Mouse (Mus musculus): ENCODE results near the gene Omt2a. TPM values are rescaled to one million over a fixed set of nuclear protein-coding genes. Genes with fewer than 3 reads are reported as not detected.
"Not testable (repeated sequence)": the region's sequence is repeated elsewhere in the genome, so short reads cannot be mapped to it uniquely, and the experiment has no call there.

Omt2a gene
- total RNA-seq, 1 experiment = 0.31 TPM

DNA sequence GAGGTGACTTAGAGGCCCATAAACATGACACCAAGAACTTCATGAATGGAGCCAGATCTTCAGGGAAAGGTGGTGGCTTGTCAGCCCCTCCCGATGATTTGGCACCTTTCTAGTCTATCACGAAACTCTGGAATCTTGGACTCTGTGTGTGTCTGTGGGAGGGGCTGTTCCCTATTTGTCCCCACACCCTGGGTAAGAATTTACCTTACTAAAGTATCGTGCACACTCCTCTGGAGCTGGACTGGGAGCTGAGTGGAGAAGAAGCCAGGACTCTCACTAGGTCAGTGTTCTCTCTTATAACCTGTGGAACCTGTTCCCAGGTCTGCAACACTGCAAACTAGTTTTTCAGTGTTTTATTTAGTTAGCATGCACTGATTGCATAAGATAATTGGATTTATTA, 24.9 kb downstream of the Omt2a start, which contains the start of gene Gm10639:
Gene Gm10639 (plus strand): TSS at position 201 of the 400 bp plus-strand sequence.
- not testable (repeated sequence) for H3K36me3 ChIP-seq (ENCODE audit: control insufficient read depth, insufficient read depth, low read length, poor library complexity, severe bottlenecking)

DNA sequence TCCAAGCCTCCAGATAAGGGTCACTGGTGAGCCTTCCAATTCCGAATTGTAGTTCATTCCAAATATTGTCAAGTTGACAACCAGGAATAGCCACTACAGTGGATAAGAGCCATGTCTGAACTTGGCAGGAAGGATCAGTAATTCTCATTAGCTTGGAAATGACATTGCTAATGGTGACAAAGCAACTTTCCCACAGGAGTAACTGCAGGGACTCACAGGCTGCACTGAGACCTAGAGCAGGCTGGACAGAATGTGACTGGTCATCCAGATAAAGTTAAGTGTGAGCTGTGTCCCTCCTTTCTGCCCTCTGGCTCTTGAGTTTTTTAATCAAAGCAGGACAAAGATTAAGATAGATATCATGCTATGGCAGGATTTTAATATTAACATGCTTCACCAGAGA, 25.5 kb downstream of the Omt2a start:
- in situ Hi-C loops (cut with MboI; ENCODE audit: low sequenced_read_pairs in 2 of 2, unreplicated experiment in 2 of 2) = not testable (repeated sequence)

More for the DNA sequence above, 24.9 kb downstream of the Omt2a start, which contains the start of gene Gm10639:
- H3K9ac ChIP-seq (ENCODE audit: insufficient read depth, low read depth, low read length, poor library complexity, severe bottlenecking); DNase-seq (ENCODE audit: low read depth, low spot score); H3K9me3 ChIP-seq (ENCODE audit: control insufficient read depth, insufficient read depth, low read depth, low read length); H3K27ac ChIP-seq (ENCODE audit: insufficient read depth, low read depth, low read length, poor library complexity, severe bottlenecking); in situ Hi-C loops (cut with MboI; ENCODE audit: low sequenced_read_pairs in 2 of 2, unreplicated experiment in 2 of 2); H3K4me1 ChIP-seq (ENCODE audit: control insufficient read depth in 2 of 2, insufficient read depth in 2 of 2, low read length in 2 of 2, poor library complexity in 1 of 2); H3K4me3 ChIP-seq (ENCODE audit: insufficient read depth in 1 of 2, low read depth in 1 of 2, low read length in 2 of 2, poor library complexity in 1 of 2, severe bottlenecking in 1 of 2): not testable (repeated sequence)

DNA sequence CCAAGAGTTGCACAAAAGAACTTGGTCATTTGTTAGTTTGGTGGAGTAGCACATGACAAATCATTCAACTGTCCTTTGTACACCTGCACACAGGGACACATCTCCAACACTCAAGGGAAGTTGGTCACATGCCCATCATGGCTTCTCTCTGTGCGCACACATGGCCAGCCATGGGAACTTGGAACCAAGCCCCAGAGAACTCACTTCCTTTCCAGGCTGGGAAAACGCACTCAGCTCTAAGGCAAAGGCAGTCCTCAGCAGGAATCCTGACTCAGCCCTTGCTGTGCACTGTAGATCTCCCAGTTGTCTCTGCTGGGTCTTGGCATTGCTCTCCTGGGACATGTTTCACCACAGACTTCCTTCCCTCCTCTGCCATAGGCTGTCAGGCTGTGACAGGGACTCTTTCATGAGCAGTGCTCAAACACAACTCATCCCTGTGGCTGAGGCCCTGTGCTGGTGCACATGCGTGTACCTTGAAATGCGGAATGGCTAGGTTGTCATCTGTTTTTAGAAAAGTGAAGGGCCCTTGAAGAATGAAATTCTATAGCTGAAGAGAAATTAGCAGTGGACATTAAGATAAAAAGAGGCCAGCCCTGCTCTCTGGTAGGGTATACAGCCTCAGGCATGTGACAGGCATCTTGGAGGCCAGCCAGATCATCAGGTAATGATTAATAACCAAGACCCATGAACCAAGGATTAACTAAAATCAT, 32.4 kb downstream of the Omt2a start:
- H3K9me3 ChIP-seq (ENCODE audit: control insufficient read depth, insufficient read depth, low read depth, low read length); DNase-seq (ENCODE audit: low read depth, low spot score); H3K9ac ChIP-seq (ENCODE audit: insufficient read depth, low read depth, low read length, poor library complexity, severe bottlenecking); H3K4me3 ChIP-seq (ENCODE audit: insufficient read depth in 1 of 2, low read depth in 1 of 2, low read length in 2 of 2, poor library complexity in 1 of 2, severe bottlenecking in 1 of 2); in situ Hi-C loops (cut with MboI; ENCODE audit: low sequenced_read_pairs in 2 of 2, unreplicated experiment in 2 of 2); H3K4me1 ChIP-seq (ENCODE audit: control insufficient read depth in 2 of 2, insufficient read depth in 2 of 2, low read length in 2 of 2, poor library complexity in 1 of 2); H3K36me3 ChIP-seq (ENCODE audit: control insufficient read depth, insufficient read depth, low read length, poor library complexity, severe bottlenecking); H3K27ac ChIP-seq (ENCODE audit: insufficient read depth, low read depth, low read length, poor library complexity, severe bottlenecking): not testable (repeated sequence)

More for the DNA sequence above, 25.5 kb downstream of the Omt2a start:
- not testable (repeated sequence) for H3K9me3 ChIP-seq (ENCODE audit: control insufficient read depth, insufficient read depth, low read depth, low read length); DNase-seq (ENCODE audit: low read depth, low spot score); H3K27ac ChIP-seq (ENCODE audit: insufficient read depth, low read depth, low read length, poor library complexity, severe bottlenecking); H3K36me3 ChIP-seq (ENCODE audit: control insufficient read depth, insufficient read depth, low read length, poor library complexity, severe bottlenecking); H3K9ac ChIP-seq (ENCODE audit: insufficient read depth, low read depth, low read length, poor library complexity, severe bottlenecking); H3K4me1 ChIP-seq (ENCODE audit: control insufficient read depth in 2 of 2, insufficient read depth in 2 of 2, low read length in 2 of 2, poor library complexity in 1 of 2); H3K4me3 ChIP-seq (ENCODE audit: insufficient read depth in 1 of 2, low read depth in 1 of 2, low read length in 2 of 2, poor library complexity in 1 of 2, severe bottlenecking in 1 of 2)

DNA sequence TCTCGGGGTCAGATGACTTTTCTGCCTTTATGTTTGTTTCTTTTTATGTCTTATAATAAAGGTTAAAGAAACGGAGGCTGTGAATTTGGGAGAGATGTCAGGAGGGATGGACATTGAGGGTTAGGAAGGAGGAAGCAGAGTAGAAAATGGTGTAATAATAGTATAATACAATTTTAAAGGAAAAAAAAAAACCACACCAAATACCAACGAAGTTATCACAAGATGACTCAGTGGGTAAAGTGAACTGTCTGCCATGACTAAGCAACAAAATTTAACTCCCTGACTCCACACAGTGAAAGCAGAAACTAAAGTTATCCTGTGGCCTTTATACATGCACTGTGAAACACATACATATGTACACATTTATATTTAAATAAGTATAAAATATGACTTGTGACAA, 43.7 kb downstream of the Omt2a start:
- DNase-seq (ENCODE audit: low read depth, low spot score); H3K4me1 ChIP-seq (ENCODE audit: control insufficient read depth in 2 of 2, insufficient read depth in 2 of 2, low read length in 2 of 2, poor library complexity in 1 of 2); H3K36me3 ChIP-seq (ENCODE audit: control insufficient read depth, insufficient read depth, low read length, poor library complexity, severe bottlenecking); H3K4me3 ChIP-seq (ENCODE audit: insufficient read depth in 1 of 2, low read depth in 1 of 2, low read length in 2 of 2, poor library complexity in 1 of 2, severe bottlenecking in 1 of 2); in situ Hi-C loops (cut with MboI; ENCODE audit: low sequenced_read_pairs in 2 of 2, unreplicated experiment in 2 of 2); H3K9me3 ChIP-seq (ENCODE audit: control insufficient read depth, insufficient read depth, low read depth, low read length); H3K27ac ChIP-seq (ENCODE audit: insufficient read depth, low read depth, low read length, poor library complexity, severe bottlenecking); H3K9ac ChIP-seq (ENCODE audit: insufficient read depth, low read depth, low read length, poor library complexity, severe bottlenecking): not testable (repeated sequence)

Other genes starting within 250 kb of the Omt2a start
- gene Fbxo9, start 205.7 kb downstream of the Omt2a start, total RNA-seq (2012; rRNA removed) = 19.2 and 28.7 TPM in 2 replicates
- 5.3 and 5.4 TPM in 2 replicates for gene Ick, start 205.6 kb downstream of the Omt2a start, total RNA-seq (2012; rRNA removed)
- gene Gsta4, start 132.0 kb downstream of the Omt2a start, total RNA-seq (2012; rRNA removed) = 265 and 309 TPM in 2 replicates
- gene Gsta1, start 84.1 kb downstream of the Omt2a start, total RNA-seq (2012; rRNA removed) = not detected in 2 replicates
- not detected in 2 replicates for gene Gm3776, start 57.7 kb downstream of the Omt2a start, total RNA-seq (2012; rRNA removed)
- not detected in 2 replicates for gene Gm10639, start 24.9 kb downstream of the Omt2a start, total RNA-seq (2012; rRNA removed)
- not detected in 2 replicates for gene Omt2b, start 12.8 kb upstream of the Omt2a start, total RNA-seq (2012; rRNA removed)
- not detected in 2 replicates for gene Gsta2, start 41.0 kb upstream of the Omt2a start, total RNA-seq (2012; rRNA removed)
- 2,580 and 3,190 TPM in 2 replicates for gene Dppa5a, start 53.4 kb upstream of the Omt2a start, total RNA-seq (2012; rRNA removed)
- gene Ooep, start 63.9 kb upstream of the Omt2a start, total RNA-seq (2012; rRNA removed) = 31.2 and 35.3 TPM in 2 replicates
- 4.3 and 5.0 TPM in 2 replicates for gene Ddx43, start 81.0 kb upstream of the Omt2a start, total RNA-seq (2012; rRNA removed)
- gene Cgas, start 128.4 kb upstream of the Omt2a start, total RNA-seq (2012; rRNA removed) = 0.90 and 1.7 TPM in 2 replicates
- 31.3 and 44.8 TPM in 2 replicates for gene Mto1, start 133.4 kb upstream of the Omt2a start, total RNA-seq (2012; rRNA removed)
- 0.45 and 1.6 TPM in 2 replicates for gene Gm17324, start 134.0 kb upstream of the Omt2a start, total RNA-seq (2012; rRNA removed)
- 10,022 and 10,869 TPM in 2 replicates for gene Eef1a1, start 174.4 kb upstream of the Omt2a start, total RNA-seq (2012; rRNA removed)